8 mouse cellular contexts compared by ENCODE assay signal in the genomic region with DNA sequence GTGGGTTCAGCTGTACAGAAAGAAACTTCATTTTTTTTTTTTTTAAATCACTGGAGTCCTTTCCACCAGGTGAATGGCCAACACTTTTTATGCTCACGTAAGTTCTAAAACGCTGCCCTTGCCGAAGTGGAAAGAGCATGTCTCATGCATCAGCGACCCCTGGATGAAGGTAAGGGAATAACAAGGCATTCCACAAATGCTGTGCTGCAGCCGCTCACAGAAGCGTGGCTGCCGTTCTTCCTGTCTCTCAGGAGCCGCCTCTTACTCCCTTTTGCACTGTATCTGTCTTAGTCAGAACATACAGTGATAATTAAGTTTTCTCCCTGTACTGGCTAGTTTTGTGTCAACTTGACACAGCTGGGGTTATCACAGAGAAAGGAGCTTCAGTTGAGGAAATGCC. TPM values are rescaled to one million over a fixed set of nuclear protein-coding genes. Genes with fewer than 3 reads are reported as not detected.
DNase-seq lines count a peak whose midpoint lies in the region; ATAC-seq and TF ChIP-seq lines count a peak whose summit lies in the region.

No protein-coding gene starts in this region.

- CTCF ChIA-PET in Patski (lab: Charles Lee): interaction anchor here (0.6 kb wide), 1 partner anchor 290 kb away, joined by 3 read pairs; no protein-coding TSS in a partner anchor

- intact Hi-C loops in heart, postnatal 25 days (cut with DNase I): no loop called here

- H3K4me1 ChIP-seq in hindbrain, embryonic 10.5 days (replicated peaks): 0 out of 2 replicates have a peak, but pooled peaks cover 2% of the 10 kb centered on the region
- H3K4me1 ChIP-seq in hindbrain, embryonic 12.5 days: no peaks in the 10 kb centered on the region
- no peaks in the 10 kb centered on the region for H3K4me1 ChIP-seq in limb, embryonic 11.5 days (ENCODE audit: control insufficient read depth, insufficient read depth, low read length)

- 6% methylated on average over 8 of the region's 8 CpGs for WGBS in hindbrain, embryonic 10.5 days
- WGBS in hindbrain, embryonic 12.5 days: 9% methylated on average over 8 of the region's 8 CpGs
- 6% methylated on average over 8 of the region's 8 CpGs for WGBS in limb, embryonic 11.5 days

- no peak for ATAC-seq in hindbrain, embryonic 12.5 days (ENCODE audit: low FRiP score)
- no peak for ATAC-seq in Patski
- no peak; the same call in 1 of the 2 replicates for ATAC-seq in limb, embryonic 11.5 days (ENCODE audit: insufficient number of reproducible peaks, low FRiP score, low TSS enrichment, low read depth)

- DNase-seq in hindbrain, embryonic 10.5 days (ENCODE audit: low spot score): peak; percentile 51
- DNase-seq in Patski (ENCODE audit: low read depth, low spot score): no peak
- DNase-seq in forelimb bud, embryonic 11.5 days (ENCODE audit: low read depth, low spot score): peak; percentile 52
- DNase-seq in limb, embryonic 11.5 days (ENCODE audit: low spot score): peak; percentile 54
- peak; percentile 69 for DNase-seq in retina, embryonic 14.5 days (ENCODE audit: low spot score)
- no peak for DNase-seq in heart, postnatal 25 days (ENCODE audit: low spot score)
- no peak for DNase-seq in spleen, postnatal 4 days (ENCODE audit: low spot score in 2 of 2)

- peak; percentile 29 for TF ChIP-seq CTCF in Patski (IDR thresholded peaks at IDR 0.05)

- in situ Hi-C loops in Patski (cut with MboI; ENCODE audit: low pct_unique_long_range_greater_than_20kb): no loop called here

- no peak overlapping the region for H3K27ac ChIP-seq in hindbrain, embryonic 10.5 days
- no peak overlapping the region for H3K27ac ChIP-seq in hindbrain, embryonic 12.5 days
- no peak overlapping the region for H3K27ac ChIP-seq in limb, embryonic 11.5 days (replicated peaks; ENCODE audit: low read depth, low read length)

- H3K9me3 ChIP-seq in hindbrain, embryonic 10.5 days: no peaks in the 10 kb centered on the region
- H3K9me3 ChIP-seq in hindbrain, embryonic 12.5 days (replicated peaks): no peaks in the 10 kb centered on the region
- no peaks in the 10 kb centered on the region for H3K9me3 ChIP-seq in limb, embryonic 11.5 days (ENCODE audit: control insufficient read depth, low read length)

- no peak overlapping the region for H3K4me3 ChIP-seq in hindbrain, embryonic 10.5 days
- no peak overlapping the region for H3K4me3 ChIP-seq in hindbrain, embryonic 12.5 days
- H3K4me3 ChIP-seq in limb, embryonic 11.5 days (ENCODE audit: low read depth, low read length): no peak overlapping the region

- H3K9ac ChIP-seq in hindbrain, embryonic 12.5 days: no peak overlapping the region
- no peak overlapping the region for H3K9ac ChIP-seq in limb, embryonic 11.5 days (ENCODE audit: low read length)

- peaks cover 10% of the 10 kb centered on the region; the same call in 1 of the 2 replicates for H3K27me3 ChIP-seq in hindbrain, embryonic 10.5 days (ENCODE audit: insufficient read depth, poor library complexity, severe bottlenecking)
- H3K27me3 ChIP-seq in hindbrain, embryonic 12.5 days: peaks cover 13% of the 10 kb centered on the region; the same call in 1 of the 2 replicates
- peaks cover 6% of the 10 kb centered on the region for H3K27me3 ChIP-seq in Patski
- H3K27me3 ChIP-seq in limb, embryonic 11.5 days (ENCODE audit: control insufficient read depth, insufficient read depth, low read length): no peaks in the 10 kb centered on the region

- POLR2A ChIA-PET in Patski (lab: Charles Lee): no interaction called here

- no peaks in the 10 kb centered on the region for H3K36me3 ChIP-seq in hindbrain, embryonic 10.5 days
- no peaks in the 10 kb centered on the region for H3K36me3 ChIP-seq in hindbrain, embryonic 12.5 days
- no peaks in the 10 kb centered on the region for H3K36me3 ChIP-seq in limb, embryonic 11.5 days (ENCODE audit: control insufficient read depth, insufficient read depth, low read length)

- no peak overlapping the region for H3K4me2 ChIP-seq in hindbrain, embryonic 12.5 days (replicated peaks)
- H3K4me2 ChIP-seq in limb, embryonic 11.5 days (ENCODE audit: low read depth, severe bottlenecking): no peak overlapping the region

RNA-seq across cellular contexts. Expression of gene Fermt1, which starts 6.5 kb away (rescaled TPM):
- polyA plus RNA-seq in hindbrain, embryonic 10.5 days (2016; fragmentation: Nextera tagmentation; extraction: Ambion mirVana): 8.6 and 8.7 TPM in 2 replicates
- polyA plus RNA-seq in hindbrain, embryonic 12.5 days (2016; fragmentation: Nextera tagmentation; extraction: Ambion mirVana): 1.8 and 2.0 TPM in 2 replicates
- polyA plus RNA-seq in Patski (2021): 0.41 TPM
- 15.6 and 17.5 TPM in 2 replicates for polyA plus RNA-seq in limb, embryonic 11.5 days (2014; fragmentation: Nextera tagmentation; extraction: Ambion mirVana)
- not detected for total RNA-seq in heart, postnatal 25 days (2021)

Comparison
In these comparisons a context has a peak if more than half of its experiments do, and no peak if none do; other contexts are left out.
1. DNase-seq: peak in hindbrain, embryonic 10.5 days (single experiment), forelimb bud, embryonic 11.5 days (single experiment), limb, embryonic 11.5 days (single experiment) and retina, embryonic 14.5 days (single experiment); none in Patski (single experiment), heart, postnatal 25 days (single experiment) and spleen, postnatal 4 days (0 of 2).